Mouse (Mus musculus) colon, adult 2 months (tissue): Measurements from ENCODE around the gene Olfr373. TPM values are rescaled to one million over a fixed set of nuclear protein-coding genes. Genes with fewer than 3 reads are reported as not detected.

Experiments used
- polyA plus RNA-seq: library from polyadenylated mRNA; depleted of rRNA; stranded (reverse); fragments of >200 nt; gene quantifications from 2 replicates; pipeline ENCODE4 v1.2.3, GENCODE M21; 2012; rRNA removed

Gene Olfr373
- polyA plus RNA-seq: not detected in 2 replicates

GRCm38 (mm10) chr8:72082877-72083276 is at the start of gene Olfr373:
Olfr373 (plus strand) TSS chr8:72083177.

DNA sequence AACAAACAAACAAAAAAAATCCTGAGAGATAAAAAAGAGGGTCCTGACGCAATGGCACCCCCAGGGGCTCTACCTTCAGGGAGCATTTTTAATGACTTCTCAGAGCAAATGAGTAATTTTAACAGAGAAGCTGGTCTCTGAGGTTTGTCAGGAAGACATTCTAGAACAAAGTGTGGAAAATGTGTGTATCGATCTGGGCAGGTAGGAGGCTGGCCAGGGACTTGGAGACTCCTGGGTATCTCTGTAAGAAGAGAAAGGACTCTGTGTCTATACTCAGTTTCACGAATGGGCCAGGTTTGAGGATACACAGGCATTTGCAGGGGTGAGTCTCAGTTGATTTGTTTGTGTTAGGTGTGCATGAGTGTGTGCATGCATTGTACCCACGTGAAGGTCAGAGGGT is 42.1 kb upstream of the Olfr373 start, which contains the start of gene Olfr372:
TSS of gene Olfr372 (plus strand) at position 301 of the 400 bp plus-strand sequence.

DNA sequence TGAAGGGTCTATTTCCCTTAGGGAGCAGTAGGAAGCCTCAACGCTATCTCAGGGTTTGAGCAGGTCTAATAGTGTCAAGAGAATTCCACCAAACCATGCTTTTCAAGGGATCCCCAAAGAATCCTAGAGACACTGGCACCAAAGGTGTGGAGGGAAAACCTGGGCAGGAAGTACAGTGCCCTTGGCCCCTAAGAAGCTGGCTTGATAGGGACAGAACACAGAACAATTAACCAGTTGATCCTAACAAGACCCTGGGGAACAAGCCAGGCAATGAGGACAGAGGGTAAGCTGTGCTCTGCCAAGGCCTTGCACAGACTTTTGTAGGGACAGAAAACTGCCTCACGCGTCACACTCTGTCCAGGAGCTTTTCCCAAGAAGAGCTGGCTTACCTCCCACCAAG is 23.8 kb downstream of the Olfr373 start, which contains the start of gene Olfr374:
TSS of gene Olfr374 (plus strand) at position 301 of the 400 bp plus-strand sequence.

DNA sequence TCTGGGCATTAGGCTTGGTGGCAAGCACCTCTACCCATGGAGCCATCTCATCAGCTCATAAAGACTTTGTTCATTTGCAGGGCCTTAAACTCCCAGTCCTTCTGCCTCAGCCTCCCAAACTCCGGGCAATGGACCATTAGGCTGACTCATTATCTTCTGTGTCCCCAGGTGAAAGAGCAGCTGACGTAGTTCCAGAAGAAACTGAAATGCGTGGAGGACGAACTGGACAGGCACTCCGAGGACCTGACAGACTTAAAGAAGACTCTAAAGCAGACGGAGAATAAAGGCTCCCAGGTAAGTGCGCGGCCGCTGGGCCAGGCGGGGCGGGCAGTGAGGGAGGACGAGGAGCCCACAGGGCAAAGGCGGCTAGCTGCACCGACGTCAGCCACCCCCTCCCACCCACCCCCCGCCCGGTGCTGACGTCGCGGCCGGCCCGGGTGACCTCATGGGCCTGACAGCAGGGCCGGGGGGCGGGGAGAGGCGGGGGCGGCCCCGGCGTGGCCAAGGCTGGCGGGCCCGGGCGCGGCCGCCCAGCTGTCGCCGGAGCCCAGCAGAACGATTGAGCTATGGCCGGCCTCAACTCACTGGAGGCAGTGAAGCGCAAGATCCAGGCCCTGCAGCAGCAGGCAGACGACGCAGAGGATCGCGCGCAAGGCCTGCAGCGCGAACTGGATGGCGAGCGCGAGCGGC is 51.9 kb downstream of the Olfr373 start, which contains the start of gene Tpm4:
TSS of gene Tpm4 (plus strand) at position 220 of the 690 bp plus-strand sequence.

Other genes starting within 250 kb of the Olfr373 start
- 0.08 and 0.23 TPM in 2 replicates for gene Zfp709, start 201.2 kb upstream of the Olfr373 start, polyA plus RNA-seq
- 0.13 and 0.28 TPM in 2 replicates for gene Zfp882, start 174.6 kb upstream of the Olfr373 start, polyA plus RNA-seq
- 1.6 and 2.0 TPM in 2 replicates for gene Zfp617, start 174.5 kb upstream of the Olfr373 start, polyA plus RNA-seq
- 2.1 and 2.3 TPM in 2 replicates for gene Zfp961, start 132.1 kb upstream of the Olfr373 start, polyA plus RNA-seq
- gene Cyp4f18, start 73.6 kb upstream of the Olfr373 start, polyA plus RNA-seq: 6.7 and 6.8 TPM in 2 replicates
- gene Olfr372, start 42.0 kb upstream of the Olfr373 start, polyA plus RNA-seq: not detected in 2 replicates
- gene Olfr374, start 23.9 kb downstream of the Olfr373 start, polyA plus RNA-seq: not detected in 2 replicates
- gene Tpm4, start 51.8 kb downstream of the Olfr373 start, polyA plus RNA-seq: 52.1 and 62.6 TPM in 2 replicates
- gene Rab8a, start 78.0 kb downstream of the Olfr373 start, polyA plus RNA-seq: 42.3 and 45.7 TPM in 2 replicates
- gene Hsh2d, start 106.5 kb downstream of the Olfr373 start, polyA plus RNA-seq: 3.2 and 3.4 TPM in 2 replicates
- gene Cib3, start 129.7 kb downstream of the Olfr373 start, polyA plus RNA-seq: 0.05 and 0.94 TPM in 2 replicates
- gene Gm11034, start 130.5 kb downstream of the Olfr373 start, polyA plus RNA-seq: not detected in 2 replicates
- gene Fam32a, start 136.6 kb downstream of the Olfr373 start, polyA plus RNA-seq: 35.7 and 41.7 TPM in 2 replicates
- gene Ap1m1, start 156.8 kb downstream of the Olfr373 start, polyA plus RNA-seq: 32.5 and 36.1 TPM in 2 replicates
- 1.2 and 1.7 TPM in 2 replicates for gene Gm10282, start 222.1 kb downstream of the Olfr373 start, polyA plus RNA-seq
- 31.4 and 34.8 TPM in 2 replicates for gene Klf2, start 235.9 kb downstream of the Olfr373 start, polyA plus RNA-seq